Mouse (Mus musculus) myocyte (in vitro differentiated cells): Measurements from ENCODE around the gene Pard3b. TPM values are rescaled to one million over a fixed set of nuclear protein-coding genes. Genes with fewer than 3 reads are reported as not detected.

ENCODE experiments used
- H3K27me3 ChIP-seq: one replicate; pipeline ENCODE4 v1.6.1; 2011; ENCODE audit not compliant: control insufficient read depth, insufficient read depth, insufficient read length
- H3K36me3 ChIP-seq: one replicate; pipeline ENCODE4 v1.6.1; 2011; ENCODE audit not compliant: control insufficient read depth, insufficient read depth
- H3K4me2 ChIP-seq: one replicate; pipeline ENCODE4 v1.6.1; 2011; ENCODE audit warnings: low read depth, control low read depth
- H3K4me3 ChIP-seq: one replicate; pipeline ENCODE4 v1.5.1; 2011; ENCODE audit warnings: mild to moderate bottlenecking, control low read depth, moderate library complexity
- H3K79me2 ChIP-seq: one replicate; pipeline ENCODE4 v1.6.1; 2011; ENCODE audit not compliant: control insufficient read depth, insufficient read depth
- H3ac ChIP-seq: one replicate; pipeline ENCODE4 v1.6.1; 2011; ENCODE audit not compliant: control insufficient read depth, insufficient read length
- CEBPB ChIP-seq: IDR thresholded peaks from 2 replicates; pipeline ENCODE4 v1.6.1; 2011; ENCODE audit warnings: mild to moderate bottlenecking, moderate library complexity; ENCODE audit not compliant: poor library complexity, insufficient read depth, severe bottlenecking
- E2F4 ChIP-seq: IDR thresholded peaks from one replicate; pipeline ENCODE4 v1.6.1; 2011; ENCODE audit warnings: mild to moderate bottlenecking, control low read depth, moderate library complexity; ENCODE audit not compliant: insufficient read depth
- MAX ChIP-seq: IDR thresholded peaks from one replicate; pipeline ENCODE4 v1.6.1; 2011; ENCODE audit warnings: low read depth, mild to moderate bottlenecking, control low read depth
- MYOD1 ChIP-seq, 3 experiments: IDR thresholded peaks; one replicate each; pipeline ENCODE4 v1.6.1; 2011; ENCODE audit warnings: control low read depth in 2 of 3, low read depth in 2 of 3, mild to moderate bottlenecking in 2 of 3, moderate library complexity in 1 of 3; ENCODE audit not compliant: insufficient read length in 2 of 3, control insufficient read depth in 1 of 3
- MYOG ChIP-seq, 3 experiments: IDR thresholded peaks; one replicate each; pipeline ENCODE4 v1.6.1; 2011; ENCODE audit warnings: control low read depth in 2 of 3, low read depth in 2 of 3, mild to moderate bottlenecking in 2 of 3; ENCODE audit not compliant: insufficient read length in 2 of 3, control insufficient read depth in 1 of 3, insufficient read depth in 1 of 3
- POLR2A ChIP-seq: IDR thresholded peaks from one replicate; pipeline ENCODE4 v1.6.1; 2011; ENCODE audit warnings: low read depth, mild to moderate bottlenecking, control low read depth, moderate library complexity; ENCODE audit not compliant: insufficient read length
- POLR2AphosphoS2 ChIP-seq: IDR thresholded peaks from one replicate; pipeline ENCODE4 v1.6.1; 2011; ENCODE audit warnings: low read depth, control low read depth; ENCODE audit not compliant: insufficient read length
- REST ChIP-seq: IDR thresholded peaks from one replicate; pipeline ENCODE4 v1.6.1; 2011; ENCODE audit warnings: mild to moderate bottlenecking, control low read depth, moderate library complexity; ENCODE audit not compliant: insufficient read depth, insufficient read length
- SRF ChIP-seq: IDR thresholded peaks from one replicate; pipeline ENCODE4 v1.6.1; 2011; ENCODE audit warnings: low read depth; ENCODE audit not compliant: control insufficient read depth, insufficient read length
- TCF12 ChIP-seq: IDR thresholded peaks from one replicate; pipeline ENCODE4 v1.6.1; 2011; ENCODE audit warnings: mild to moderate bottlenecking, control low read depth; ENCODE audit not compliant: poor library complexity, insufficient read depth, severe bottlenecking
- TCF3 ChIP-seq: IDR thresholded peaks from one replicate; pipeline ENCODE4 v1.6.1; 2011; ENCODE audit warnings: low read depth, control low read depth; ENCODE audit not compliant: insufficient read length
- USF1 ChIP-seq: IDR thresholded peaks from one replicate; pipeline ENCODE4 v1.6.1; 2011; ENCODE audit warnings: low read depth, mild to moderate bottlenecking, control low read depth, moderate library complexity
- polyA plus RNA-seq: library from polyadenylated mRNA; unstranded; fragments of >200 nt; fragmentation: generic; extraction: Trizol; gene quantifications from one replicate; pipeline ENCODE4 v1.2.1, GENCODE M21; 2012; ENCODE audit warnings: missing spikeins

Gene Pard3b
- polyA plus RNA-seq, 1 experiment, result 0.17 TPM

GRCm38 (mm10) chr1:62394555-62394954 is 755.9 kb downstream of the Pard3b start:
- Histone ChIP-seq H3K4me2 (no peak overlapping the region), H3K27me3 (peaks cover 4% of the 10 kb centered on the region), H3K36me3 (no peaks in the 10 kb centered on the region), H3K4me3 (no peak overlapping the region), H3ac (no peak overlapping the region), H3K79me2 (no peaks in the 10 kb centered on the region)
- TF ChIP-seq MAX, result no peak
- no peak for TF ChIP-seq REST
- TF ChIP-seq TCF3, result no peak
- TF ChIP-seq USF1, result no peak
- TF ChIP-seq POLR2A, result no peak
- no peak for TF ChIP-seq POLR2AphosphoS2
- no peak for TF ChIP-seq CEBPB
- no peak for TF ChIP-seq E2F4

GRCm38 (mm10) chr1:62398261-62398660 is 759.6 kb downstream of the Pard3b start:
- Histone ChIP-seq H3ac (no peak overlapping the region), H3K4me3 (no peak overlapping the region), H3K79me2 (no peaks in the 10 kb centered on the region), H3K36me3 (no peaks in the 10 kb centered on the region), H3K27me3 (peaks cover 4% of the 10 kb centered on the region), H3K4me2 (no peak overlapping the region)
- no peak for TF ChIP-seq SRF
- no peak for TF ChIP-seq POLR2AphosphoS2
- TF ChIP-seq POLR2A, result no peak
- no peak for TF ChIP-seq TCF12
- TF ChIP-seq MYOD1 (IDR thresholded peaks at IDR 0.05; ENCODE audit: control insufficient read depth in 1 of 3, insufficient read length in 2 of 3, low read depth in 2 of 3), result no peak

- Histone ChIP-seq H3K27me3 (peaks cover 4% of the 10 kb centered on the region), H3ac (no peak overlapping the region), H3K79me2 (no peaks in the 10 kb centered on the region), H3K4me3 (no peak overlapping the region), H3K36me3 (no peaks in the 10 kb centered on the region), H3K4me2 (no peak overlapping the region)
- TF ChIP-seq TCF12 (no peak), MAX (no peak), USF1 (no peak), TCF3 (no peak), MYOD1 (IDR thresholded peaks at IDR 0.05; ENCODE audit: control insufficient read depth in 1 of 3, insufficient read length in 2 of 3, low read depth in 2 of 3) (no peak), POLR2A (no peak), REST (no peak), CEBPB (no peak), SRF (no peak), MYOG (IDR thresholded peaks at IDR 0.05; ENCODE audit: control insufficient read depth in 1 of 3, insufficient read depth in 1 of 3, insufficient read length in 2 of 3, low read depth in 2 of 3) (no peak), E2F4 (no peak), POLR2AphosphoS2 (no peak)
Measured at GRCm38 (mm10) chr1:62398738-62399137, 760.1 kb downstream of the Pard3b start.

- Histone ChIP-seq H3ac (no peak overlapping the region), H3K4me3 (no peak overlapping the region), H3K27me3 (peaks cover 10% of the 10 kb centered on the region), H3K79me2 (no peaks in the 10 kb centered on the region), H3K36me3 (no peaks in the 10 kb centered on the region), H3K4me2 (no peak overlapping the region)
- TF ChIP-seq CEBPB (no peak), REST (no peak), POLR2A (no peak), USF1 (no peak), TCF12 (no peak), MYOD1 (IDR thresholded peaks at IDR 0.05; ENCODE audit: control insufficient read depth in 1 of 3, insufficient read length in 2 of 3, low read depth in 2 of 3) (no peak), TCF3 (no peak), MYOG (IDR thresholded peaks at IDR 0.05; ENCODE audit: control insufficient read depth in 1 of 3, insufficient read depth in 1 of 3, insufficient read length in 2 of 3, low read depth in 2 of 3) (no peak), MAX (no peak), POLR2AphosphoS2 (no peak), SRF (no peak), E2F4 (no peak)
Measured at GRCm38 (mm10) chr1:62405061-62405460, 766.4 kb downstream of the Pard3b start.

GRCm38 (mm10) chr1:62411368-62411767 is 772.7 kb downstream of the Pard3b start:
- TF ChIP-seq POLR2AphosphoS2 (no peak), POLR2A (no peak), MAX (no peak), REST (no peak)

More at GRCm38 (mm10) chr1:62411368-62411767, 772.7 kb downstream of the Pard3b start:
- H3K4me3 ChIP-seq, result no peak overlapping the region
- peaks cover 7% of the 10 kb centered on the region for H3K27me3 ChIP-seq
- no peaks in the 10 kb centered on the region for H3K36me3 ChIP-seq
- H3ac ChIP-seq, result no peak overlapping the region
- no peak overlapping the region for H3K4me2 ChIP-seq
- no peaks in the 10 kb centered on the region for H3K79me2 ChIP-seq
